Mouse (Mus musculus) megakaryocyte, embryonic 14.5 days (primary cell): ENCODE data around the gene Itm2c. TPM values are rescaled to one million over a fixed set of nuclear protein-coding genes. Genes with fewer than 3 reads are reported as not detected.

Experiments used
- H3K27me3 ChIP-seq: replicated peaks from 2 replicates; pipeline ENCODE3; 2012; ENCODE audit warnings: inconsistent platforms
- H3K36me3 ChIP-seq: replicated peaks from 2 replicates; pipeline ENCODE3; 2012; ENCODE audit warnings: low read length, inconsistent platforms, mixed read lengths
- H3K4me1 ChIP-seq: 2 replicates; pipeline ENCODE4 v1.6.1; 2012; ENCODE audit warnings: inconsistent platforms
- H3K4me3 ChIP-seq: replicated peaks from 2 replicates; pipeline ENCODE3; 2012; ENCODE audit warnings: moderate library complexity, mild to moderate bottlenecking, inconsistent platforms
- H3K9me3 ChIP-seq: 2 replicates; pipeline ENCODE4 v1.6.1; 2012; ENCODE audit warnings: inconsistent platforms
- FLI1 ChIP-seq: IDR thresholded peaks from 2 replicates; pipeline ENCODE4 v1.6.1; 2012; ENCODE audit warnings: low read length, inconsistent platforms, mixed read lengths
- GATA1 ChIP-seq: IDR thresholded peaks from 3 replicates; pipeline ENCODE4 v1.6.1; 2012; ENCODE audit warnings: mixed read lengths, low read length, inconsistent platforms, borderline replicate concordance
- polyA plus RNA-seq: library from polyadenylated mRNA; stranded (reverse); fragments of >175 nt; gene quantifications from 2 replicates; pipeline ENCODE4 v1.2.3, GENCODE M21; 2012; ENCODE audit warnings: low replicate concordance; ENCODE audit not compliant: insufficient read depth

Itm2c gene
- polyA plus RNA-seq, 1 experiment, result 50.2 TPM

DNA sequence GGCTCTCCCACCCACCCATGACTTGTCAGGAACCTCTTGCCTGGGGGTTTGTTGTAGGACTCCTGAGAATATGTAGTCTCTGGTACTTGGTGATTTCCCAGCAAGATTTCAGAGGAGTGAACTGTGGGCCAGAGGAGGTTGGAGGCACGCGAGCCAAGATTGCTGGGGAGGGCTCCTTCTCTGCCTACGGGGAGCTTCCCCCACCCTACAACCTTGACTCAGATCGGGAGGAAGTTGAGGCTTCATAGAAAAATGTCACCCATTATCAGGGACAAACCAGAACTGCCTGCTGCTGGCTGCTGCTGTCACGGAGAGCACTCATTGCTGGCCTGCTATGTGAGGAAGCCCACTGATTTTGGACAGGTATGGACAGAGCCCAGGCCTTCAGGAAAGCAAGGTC lies 63.2 kb downstream of the Itm2c start:
- H3K9me3 ChIP-seq, result no peaks in the 10 kb centered on the region
- TF ChIP-seq FLI1, result no peak
- TF ChIP-seq GATA1, result no peak
- peaks cover 35% of the 10 kb centered on the region for H3K27me3 ChIP-seq
- H3K4me3 ChIP-seq, result no peak overlapping the region
- peaks cover 54% of the 10 kb centered on the region for H3K4me1 ChIP-seq
- no peaks in the 10 kb centered on the region for H3K36me3 ChIP-seq

DNA sequence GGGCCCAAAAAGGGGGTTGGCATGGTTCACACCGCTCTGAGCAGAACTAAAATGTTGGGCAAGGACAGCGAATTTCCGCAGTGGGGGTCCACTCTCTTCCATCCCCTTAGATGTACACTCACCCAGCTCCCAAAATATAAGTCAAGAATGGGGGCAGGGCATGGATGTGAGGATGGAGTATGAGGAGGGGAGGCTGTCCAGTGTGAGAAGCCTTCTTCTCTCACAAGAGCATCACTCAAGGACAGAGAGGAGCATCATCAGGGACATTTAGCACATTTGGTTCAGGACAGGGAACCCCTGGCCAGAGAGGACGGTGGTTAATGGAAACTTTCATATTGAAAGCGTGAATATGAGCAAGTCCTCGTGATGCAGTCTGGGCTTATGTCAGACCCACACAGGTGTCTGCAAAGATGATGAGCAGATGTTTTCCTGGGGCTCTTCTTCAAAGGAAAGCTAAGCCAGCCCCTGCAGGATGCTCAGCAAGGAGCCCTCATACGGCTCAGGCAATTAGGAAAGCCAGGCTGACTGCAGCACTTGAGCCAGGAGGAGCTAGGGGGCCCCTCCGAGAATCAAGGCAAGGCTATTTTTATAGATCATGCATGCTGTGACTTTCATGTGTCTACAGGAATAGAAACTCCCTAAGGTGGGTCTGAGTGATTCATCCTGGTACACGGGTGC lies 64.0 kb downstream of the Itm2c start:
- no peak for TF ChIP-seq FLI1
- peaks cover 54% of the 10 kb centered on the region for H3K4me1 ChIP-seq
- peaks cover 35% of the 10 kb centered on the region for H3K27me3 ChIP-seq

More for the DNA sequence above, 64.0 kb downstream of the Itm2c start:
- Histone ChIP-seq H3K36me3 (no peaks in the 10 kb centered on the region), H3K4me3 (no peak overlapping the region), H3K9me3 (no peaks in the 10 kb centered on the region)

Other genes starting within 250 kb of the Itm2c start
- 8.0 TPM in 1 of 2 replicates, not detected in the other for gene Sp100, start 244.3 kb upstream of the Itm2c start, polyA plus RNA-seq
- gene A630001G21Rik, start 115.6 kb upstream of the Itm2c start, polyA plus RNA-seq, result 5.2 TPM in 1 of 2 replicates, not detected in the other
- gene Cab39, start 100.8 kb upstream of the Itm2c start, polyA plus RNA-seq, result 9.3 and 12.9 TPM in 2 replicates
- gene 4933407L21Rik, start 34.2 kb downstream of the Itm2c start, polyA plus RNA-seq, result not detected in 2 replicates
- gene Gpr55, start 66.7 kb downstream of the Itm2c start, polyA plus RNA-seq, result not detected in 2 replicates
- not detected in 2 replicates for gene Spata3, start 122.5 kb downstream of the Itm2c start, polyA plus RNA-seq
- gene 2810459M11Rik, start 151.6 kb downstream of the Itm2c start, polyA plus RNA-seq, result not detected in 2 replicates
- 2.0 and 18.9 TPM in 2 replicates for gene Psmd1, start 170.1 kb downstream of the Itm2c start, polyA plus RNA-seq
- gene Htr2b, start 217.7 kb downstream of the Itm2c start, polyA plus RNA-seq, result not detected in 2 replicates
- 3.3 and 3.4 TPM in 2 replicates for gene Gm21972, start 239.4 kb downstream of the Itm2c start, polyA plus RNA-seq